Mouse (Mus musculus): ENCODE results near the gene Ppp4c.

DNA sequence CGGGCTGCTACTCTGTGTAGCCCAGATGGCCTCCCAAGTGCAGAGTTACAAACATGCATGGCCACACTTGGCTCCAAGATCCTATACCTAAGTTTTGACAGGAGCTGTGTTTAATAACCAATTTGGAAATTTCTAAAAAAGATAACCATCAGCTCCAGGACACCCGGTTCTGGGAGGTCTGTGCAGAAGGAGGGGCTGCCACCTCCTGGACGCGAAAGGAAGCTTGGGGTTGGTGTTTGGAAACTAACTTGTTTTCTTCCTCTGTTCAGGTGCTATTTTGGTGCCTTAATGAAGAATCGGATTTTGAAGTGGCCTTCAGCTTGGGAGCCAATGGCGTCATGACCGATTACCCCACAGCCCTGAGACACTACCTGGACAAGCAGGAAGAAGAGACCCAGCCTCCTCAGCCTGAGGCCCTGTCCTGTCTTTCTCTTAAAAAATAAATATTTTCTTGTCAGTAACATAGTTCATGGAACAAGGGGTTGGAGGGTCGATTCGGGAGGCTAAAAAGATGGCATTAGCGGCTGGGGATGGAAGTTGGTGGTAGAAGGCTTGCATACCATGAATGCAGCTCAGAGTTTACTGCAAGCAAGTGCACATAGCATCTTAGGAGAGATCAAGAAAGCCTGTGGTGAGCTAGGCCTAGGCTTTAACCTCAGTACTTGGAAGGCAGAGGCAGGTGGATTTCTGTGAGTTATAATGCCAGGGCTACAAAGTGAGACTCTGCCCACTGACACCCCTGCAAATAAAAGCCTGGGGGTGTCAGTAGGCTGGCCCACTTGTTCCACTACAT, 16.9 kb downstream of the Ppp4c start:
- no peak for TF ChIP-seq POLR2A (IDR thresholded peaks at IDR 0.05; ENCODE audit: insufficient read depth, low read depth, low read length)
- no peak for TF ChIP-seq CTCF (IDR thresholded peaks at IDR 0.05; ENCODE audit: insufficient read depth, low read depth, low read length)

Data from olfactory bulb, adult 2 months (tissue).